Mouse (Mus musculus) adrenal gland, adult 8-10 months (tissue): ENCODE data around the gene Adamtsl1. TPM values are rescaled to one million over a fixed set of nuclear protein-coding genes. Genes with fewer than 3 reads are reported as not detected.
A peak's percentile ranks its signal among the peaks of the same experiment; 100 is the strongest.

ENCODE experiments used
- DNase-seq: peaks from one replicate; pipeline ENCODE4 v3.0.0; 2022
- total RNA-seq, 4 experiments: library from RNA; stranded (reverse); gene quantifications; 2 replicates each; pipeline ENCODE4 v1.2.4; 2022

Gene Adamtsl1
- total RNA-seq, 4 experiments from 2014 or later, result 9.9 to 30.7 (median 21.9) TPM

DNA sequence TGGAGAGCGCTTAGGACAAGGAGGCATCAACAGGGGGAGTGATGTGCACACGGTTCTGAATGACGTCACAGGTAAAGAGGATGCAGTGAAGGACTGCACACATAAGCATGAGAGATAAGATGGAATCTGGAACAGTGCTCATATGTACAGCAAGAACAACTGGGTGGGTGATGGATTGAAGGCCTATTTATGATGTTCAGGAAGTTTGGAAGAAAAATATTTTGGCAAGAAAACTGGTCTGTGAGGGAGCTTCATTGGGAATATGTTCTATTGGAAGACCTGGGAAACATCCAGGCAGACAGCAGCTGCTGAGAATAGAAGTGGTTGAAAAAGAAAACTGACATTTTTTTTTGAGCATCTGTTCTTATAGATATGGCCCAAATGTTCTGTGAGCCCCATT is 300.4 kb downstream of the Adamtsl1 start:
- no peak for DNase-seq

- DNase-seq, result no peak
These were observed 304.5 kb downstream of the Adamtsl1 start for GRCm38 (mm10) chr4:85818504-85818903.

DNA sequence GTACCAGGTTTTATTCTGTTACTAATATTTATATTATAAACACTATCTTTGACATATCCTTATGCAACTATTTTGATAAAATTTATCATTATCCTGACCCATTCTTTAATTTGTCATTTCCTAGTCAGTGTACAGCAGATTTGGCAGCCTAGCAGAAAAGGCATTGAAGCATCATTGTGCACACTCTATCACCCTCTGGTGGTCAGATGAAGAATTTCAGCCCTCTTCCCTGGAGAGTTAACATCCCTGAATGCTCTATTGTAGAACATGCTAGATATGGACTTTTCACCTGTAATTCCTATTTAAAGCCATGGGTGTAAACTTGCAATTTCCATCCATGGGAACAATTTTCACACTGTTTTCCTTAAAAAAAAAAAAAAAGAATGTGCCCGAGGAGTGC is 305.2 kb downstream of the Adamtsl1 start:
- no peak for DNase-seq

GRCm38 (mm10) chr4:85819921-85820320 is 305.9 kb downstream of the Adamtsl1 start:
- DNase-seq, result no peak

GRCm38 (mm10) chr4:85823952-85824704 is 310.2 kb downstream of the Adamtsl1 start:
- DNase-seq, result no peak

GRCm38 (mm10) chr4:85824705-85825085 is 310.7 kb downstream of the Adamtsl1 start:
- no peak for DNase-seq

DNA sequence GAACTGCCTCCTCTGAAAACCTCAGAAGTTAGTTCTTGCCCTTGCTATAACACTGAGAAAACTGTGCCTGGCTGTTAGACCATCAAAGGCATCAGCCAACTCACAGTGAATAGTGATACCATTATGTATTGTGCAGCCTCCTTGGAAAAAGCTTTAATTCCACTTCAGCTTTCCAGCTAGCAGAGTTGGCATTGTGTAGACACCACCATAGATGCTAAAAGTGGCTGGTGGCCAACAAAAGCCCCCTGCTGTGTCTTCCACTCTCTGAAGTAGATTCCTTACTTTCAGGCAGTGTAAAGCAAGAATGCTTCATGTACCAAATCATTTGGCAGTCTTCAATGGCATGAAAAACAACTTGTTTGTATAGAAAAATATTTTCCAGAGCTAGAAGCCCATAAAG is 323.1 kb downstream of the Adamtsl1 start:
- DNase-seq, result no peak

GRCm38 (mm10) chr4:85837532-85837965 is 323.6 kb downstream of the Adamtsl1 start:
- DNase-seq, result no peak

DNA sequence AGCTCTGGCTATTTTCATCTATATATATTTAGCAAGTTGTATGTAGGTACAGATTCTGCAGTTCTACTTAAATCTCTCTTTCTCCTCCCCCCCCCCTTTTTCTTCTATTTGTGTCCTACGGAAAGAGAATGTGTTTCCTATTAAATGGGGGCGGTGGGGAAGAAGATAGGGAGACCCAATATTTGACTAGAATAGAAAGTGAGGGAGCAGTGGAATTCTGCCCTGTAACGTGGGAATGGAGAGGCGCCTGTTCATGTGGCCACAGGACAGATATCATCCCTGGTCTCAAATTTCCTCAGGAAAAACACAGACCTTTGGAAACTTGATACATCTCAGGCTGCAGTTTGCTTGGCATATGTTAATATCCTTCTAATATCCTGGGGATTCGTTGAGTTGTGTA is 324.1 kb downstream of the Adamtsl1 start:
- DNase-seq, result no peak

DNA sequence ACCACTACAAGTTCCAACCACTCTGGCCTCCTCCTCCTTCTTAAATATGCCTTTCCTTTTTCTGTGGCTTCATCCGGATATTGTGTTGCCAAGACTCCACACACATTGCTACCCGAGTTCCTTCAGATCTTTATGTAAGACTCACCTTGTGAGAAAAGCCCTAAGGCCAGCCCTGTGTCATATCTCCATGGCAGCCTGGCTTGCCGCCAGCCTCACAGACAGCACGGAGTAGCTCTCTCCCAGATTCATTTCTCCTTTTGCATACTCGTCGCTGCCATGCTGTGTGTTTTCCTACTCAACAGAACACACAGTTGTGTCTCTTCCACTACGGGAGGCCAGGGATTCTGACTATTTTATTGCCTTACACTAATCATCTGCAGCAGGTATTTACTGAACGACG is 328.1 kb downstream of the Adamtsl1 start:
- DNase-seq, result no peak

GRCm38 (mm10) chr4:85844381-85844780 is 330.4 kb downstream of the Adamtsl1 start:
- no peak for DNase-seq

GRCm38 (mm10) chr4:85845931-85846330 is 332.0 kb downstream of the Adamtsl1 start:
- DNase-seq, result no peak

GRCm38 (mm10) chr4:85853401-85853800 is 339.4 kb downstream of the Adamtsl1 start:
- no peak for DNase-seq

- DNase-seq, result no peak
These were observed 340.5 kb downstream of the Adamtsl1 start for GRCm38 (mm10) chr4:85854507-85854906.

DNA sequence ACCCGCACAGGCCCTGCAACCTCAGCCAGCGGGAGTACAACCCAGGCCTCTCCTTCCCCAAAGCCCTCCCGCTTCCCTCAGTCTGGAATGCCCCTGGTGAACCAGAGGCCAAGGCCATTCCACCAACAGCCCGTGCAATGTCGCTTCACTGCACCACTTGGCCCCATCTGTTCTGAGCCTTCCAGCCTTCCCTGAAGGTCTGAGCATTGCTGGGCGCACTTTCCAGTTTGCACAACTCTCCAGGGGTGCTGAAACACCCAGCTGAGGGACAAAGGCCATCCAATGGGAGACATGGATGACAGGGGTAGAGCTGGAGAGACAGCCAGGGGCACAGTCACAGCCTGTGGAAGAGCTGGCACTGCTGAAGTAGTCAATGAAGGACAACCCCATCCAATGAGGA is 365.4 kb downstream of the Adamtsl1 start:
- peak; percentile 5 for DNase-seq

- no peak for DNase-seq
These were observed 367.3 kb downstream of the Adamtsl1 start for GRCm38 (mm10) chr4:85881318-85881717.

GRCm38 (mm10) chr4:85884031-85884430 is 370.1 kb downstream of the Adamtsl1 start:
- no peak for DNase-seq

GRCm38 (mm10) chr4:85889877-85890598 is 376.1 kb downstream of the Adamtsl1 start:
- DNase-seq, result no peak

GRCm38 (mm10) chr4:85901316-85901715 is 387.3 kb downstream of the Adamtsl1 start:
- no peak for DNase-seq

DNA sequence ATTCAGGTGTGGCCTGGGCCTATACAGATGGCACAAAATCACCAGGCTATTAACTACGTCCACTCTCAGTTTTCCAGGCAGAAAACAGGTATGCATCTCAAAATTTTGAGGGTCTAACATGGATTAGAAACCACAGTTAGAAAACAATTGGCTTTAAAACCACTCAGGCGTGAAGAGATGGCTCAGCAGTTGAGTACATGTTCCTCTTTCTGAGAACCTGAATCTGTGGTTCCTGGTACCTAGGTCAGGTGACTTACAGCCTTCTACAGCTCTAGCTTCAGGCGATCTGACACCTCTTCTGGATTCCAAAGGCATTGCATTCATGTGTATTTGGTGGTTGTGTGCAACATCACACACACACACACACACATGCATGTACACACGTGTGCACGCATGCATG is 390.2 kb downstream of the Adamtsl1 start:
- DNase-seq, result no peak

GRCm38 (mm10) chr4:85916034-85916433 is 402.1 kb downstream of the Adamtsl1 start:
- DNase-seq, result peak; percentile 5

- DNase-seq, result no peak
These were observed 404.4 kb downstream of the Adamtsl1 start for GRCm38 (mm10) chr4:85918366-85918765.

- no peak for DNase-seq
These were observed 406.5 kb downstream of the Adamtsl1 start for GRCm38 (mm10) chr4:85920474-85920873.

- DNase-seq, result no peak
These were observed 408.8 kb downstream of the Adamtsl1 start for GRCm38 (mm10) chr4:85922741-85923140.
